Mouse (Mus musculus) forebrain, embryonic 11.5 days (tissue): ENCODE measurements around the gene Map3k7. TPM values are rescaled to one million over a fixed set of nuclear protein-coding genes. Genes with fewer than 3 reads are reported as not detected.

Experiments used
- ATAC-seq: fragments of 200-750 bp; cut with Nextera tagmentation; replicated peaks from 2 replicates; pipeline ENCODE4 v1.8.0; 2017; ENCODE audit warnings: moderate TSS enrichment; ENCODE audit not compliant: low FRiP score
- DNase-seq: peaks from one replicate; pipeline ENCODE4 v3.0.0-alpha.2; 2017; ENCODE audit warnings: low spot score
- H3K27ac ChIP-seq: fragments of 300-500 bp; sonication (generic); 2 replicates; pipeline ENCODE4 v1.5.1; 2014; ENCODE audit warnings: low read depth, low read length
- H3K27me3 ChIP-seq: fragments of 300-500 bp; sonication (generic); 2 replicates; pipeline ENCODE4 v1.6.1; 2014; ENCODE audit warnings: mild to moderate bottlenecking, low read length, mixed read lengths; ENCODE audit not compliant: control insufficient read depth, insufficient read depth
- H3K36me3 ChIP-seq: fragments of 300-500 bp; sonication (generic); 2 replicates; pipeline ENCODE4 v1.6.1; 2014; ENCODE audit warnings: mild to moderate bottlenecking, low read length, moderate library complexity, mixed read lengths; ENCODE audit not compliant: control insufficient read depth, insufficient read depth
- H3K4me1 ChIP-seq: fragments of 300-500 bp; sonication (generic); replicated peaks from 2 replicates; pipeline ENCODE4 v1.6.1; 2014; ENCODE audit warnings: low read length, mixed read lengths; ENCODE audit not compliant: control insufficient read depth, insufficient read depth
- H3K4me2 ChIP-seq: fragments of 300-500 bp; sonication (generic); 2 replicates; pipeline ENCODE4 v1.6.1; 2014; ENCODE audit warnings: low read depth, mild to moderate bottlenecking, low read length, moderate library complexity, mixed read lengths; ENCODE audit not compliant: severe bottlenecking
- H3K4me3 ChIP-seq: fragments of 300-500 bp; sonication (generic); 2 replicates; pipeline ENCODE4 v1.5.1; 2014; ENCODE audit warnings: low read depth, low read length
- H3K9ac ChIP-seq: fragments of 300-500 bp; sonication (generic); 2 replicates; pipeline ENCODE4 v1.6.1; 2014; ENCODE audit warnings: low read length
- H3K9me3 ChIP-seq: fragments of 300-500 bp; sonication (generic); 2 replicates; pipeline ENCODE4 v1.6.1; 2016; ENCODE audit warnings: low read length, mixed read lengths; ENCODE audit not compliant: control insufficient read depth
- WGBS: fragments of 180-500 bp; shearing (Covaris S2); extraction: QIAGEN DNeasy Blood & Tissue Kit; methylation state at CpG from one replicate; pipeline ENCODE4 v1.1.7; 2014; 5-methylcytosine and 5-hydroxymethylcytosine counted together
- polyA plus RNA-seq: library from polyadenylated mRNA; unstranded; fragments of >200 nt; fragmentation: Nextera tagmentation; extraction: Ambion mirVana; gene quantifications from 2 replicates; pipeline ENCODE4 v1.2.1, GENCODE M21; 2014

Gene Map3k7
- polyA plus RNA-seq, 1 experiment from 2014 or later: 50.0 TPM

DNA sequence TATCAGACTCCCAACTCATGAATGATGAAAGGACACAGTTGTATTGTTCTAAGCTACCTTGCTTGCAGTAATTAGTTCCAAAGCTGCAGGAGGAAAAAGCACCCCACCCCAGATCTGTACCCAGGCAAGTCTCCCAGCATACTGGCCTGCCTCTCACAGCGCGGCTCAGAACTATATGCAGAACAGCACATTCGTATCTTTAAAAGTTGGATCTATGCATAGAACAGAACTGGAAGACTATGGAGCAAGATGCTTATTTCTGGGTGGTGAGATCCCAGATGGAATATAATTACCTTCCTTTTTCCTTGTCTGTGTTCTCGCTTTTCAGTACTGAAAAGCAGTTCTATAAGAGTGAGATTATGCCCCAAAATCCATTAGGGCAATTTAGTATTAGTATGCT, 96.8 kb downstream of the Map3k7 start:
- Histone ChIP-seq H3K4me1 (peaks cover 3% of the 10 kb centered on the region; the same call in 1 of the 2 replicates), H3K4me2 (no peak overlapping the region), H3K27me3 (no peaks in the 10 kb centered on the region), H3K27ac (no peak overlapping the region), H3K4me3 (no peak overlapping the region), H3K36me3 (no peaks in the 10 kb centered on the region), H3K9ac (no peak overlapping the region), H3K9me3 (no peaks in the 10 kb centered on the region)
- 87% methylated on average over 4 of the region's 4 CpGs for WGBS
- DNase-seq: no peak
- ATAC-seq: no peak

DNA sequence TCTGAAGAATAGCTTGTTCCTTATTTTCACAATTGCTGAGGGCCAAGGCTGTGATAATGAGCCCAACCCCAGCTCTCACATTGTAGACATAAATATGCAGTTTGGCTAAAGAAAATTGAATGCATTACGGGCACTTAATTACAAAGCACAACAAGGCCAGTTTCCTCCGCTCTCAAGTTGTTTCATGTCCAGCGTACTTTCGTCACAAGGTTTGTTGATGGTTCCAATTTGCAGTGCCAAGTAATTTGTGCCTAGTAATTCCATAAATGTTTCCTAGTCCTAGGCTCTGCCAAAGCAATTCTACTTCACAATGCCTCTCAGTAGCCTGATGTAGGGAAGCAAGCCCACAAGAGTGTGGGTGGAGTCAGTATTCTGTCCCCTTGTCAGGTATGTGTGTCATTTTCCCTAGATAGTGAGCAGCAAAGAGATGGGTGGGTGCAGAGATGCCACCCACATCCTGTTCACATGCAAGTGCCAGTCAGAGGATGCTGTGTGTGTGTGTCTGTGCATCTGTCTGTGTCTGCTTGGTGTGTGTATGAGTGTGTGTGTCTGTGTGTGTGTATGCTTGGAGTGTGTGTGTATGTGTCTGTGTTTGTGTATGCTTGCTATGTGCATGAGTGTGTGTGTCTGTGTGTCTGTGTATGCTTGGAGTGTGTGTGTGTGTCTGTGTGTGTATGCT, 98.6 kb downstream of the Map3k7 start:
- peaks cover 3% of the 10 kb centered on the region; the same call in 1 of the 2 replicates for H3K4me1 ChIP-seq
- no peak for DNase-seq
- WGBS: 83% methylated on average over 4 of the region's 4 CpGs
- no peaks in the 10 kb centered on the region for H3K36me3 ChIP-seq
- H3K9me3 ChIP-seq: no peaks in the 10 kb centered on the region
- H3K4me2 ChIP-seq: no peak overlapping the region
- no peak for ATAC-seq
- H3K4me3 ChIP-seq: no peak overlapping the region
- no peak overlapping the region for H3K9ac ChIP-seq
- H3K27ac ChIP-seq: no peak overlapping the region
- no peaks in the 10 kb centered on the region for H3K27me3 ChIP-seq

DNA sequence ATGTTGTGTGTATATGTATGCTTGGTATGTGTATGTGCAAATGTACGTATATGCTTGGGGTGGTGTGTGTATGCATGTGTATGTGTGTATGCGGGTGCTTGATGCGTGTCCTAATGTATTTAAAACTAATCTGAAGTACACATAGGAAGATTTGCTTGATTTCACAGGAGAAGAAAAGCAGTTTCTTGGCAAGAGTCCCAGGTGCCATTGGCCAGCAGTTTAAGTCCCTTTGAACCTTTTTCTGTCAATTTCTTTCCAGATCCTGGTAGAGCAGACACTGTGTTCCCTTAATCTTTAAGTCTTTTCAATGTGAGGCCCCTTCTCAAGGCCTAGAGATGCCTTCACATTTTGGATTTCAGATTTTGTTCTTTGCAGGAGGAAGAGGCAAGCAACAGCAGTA, 99.4 kb downstream of the Map3k7 start:
- ATAC-seq: no peak
- 84% methylated on average over 3 of the region's 3 CpGs for WGBS
- DNase-seq: no peak
- no peaks in the 10 kb centered on the region for H3K36me3 ChIP-seq
- no peaks in the 10 kb centered on the region for H3K27me3 ChIP-seq
- H3K27ac ChIP-seq: no peak overlapping the region
- H3K4me3 ChIP-seq: no peak overlapping the region
- peaks cover 3% of the 10 kb centered on the region; the same call in 1 of the 2 replicates for H3K4me1 ChIP-seq
- H3K9ac ChIP-seq: no peak overlapping the region
- H3K4me2 ChIP-seq: no peak overlapping the region
- H3K9me3 ChIP-seq: no peaks in the 10 kb centered on the region
